Mouse (Mus musculus): ENCODE data around the gene Rsph4a. TPM values are rescaled to one million over a fixed set of nuclear protein-coding genes. Genes with fewer than 3 reads are reported as not detected.
"Not testable (repeated sequence)": the region's sequence is repeated elsewhere in the genome, so short reads cannot be mapped to it uniquely, and the experiment has no call there.

The Rsph4a gene
- total RNA-seq (2021), result not detected

GRCm38 (mm10) chr10:33904530-33905481, at the start of gene Rsph4a:
Rsph4a (plus strand) TSS chr10:33905111.
- intact Hi-C loops (cut with DNase I), result no loop called here
- peak in 1 of 2 experiments; percentile 2 for DNase-seq

- intact Hi-C loops (cut with DNase I), result no loop called here
- DNase-seq, result no peak
These were observed 47.5 kb upstream of the Rsph4a start, which contains the start of gene Sult3a1 for GRCm38 (mm10) chr10:33857421-33857820. Sult3a1 (plus strand) TSS chr10:33857721.

- DNase-seq, result no peak
These were observed 38.9 kb upstream of the Rsph4a start for GRCm38 (mm10) chr10:33865994-33866393.

GRCm38 (mm10) chr10:33870441-33870840, 34.5 kb upstream of the Rsph4a start:
- intact Hi-C loops (cut with DNase I), result no loop called here
- no peak for DNase-seq

More at GRCm38 (mm10) chr10:33865994-33866393, 38.9 kb upstream of the Rsph4a start:
- intact Hi-C loops (cut with DNase I), result no loop called here

- no peak for DNase-seq
- intact Hi-C loops (cut with DNase I), result no loop called here
These were observed 32.1 kb upstream of the Rsph4a start for GRCm38 (mm10) chr10:33872672-33873398.

GRCm38 (mm10) chr10:33882411-33882810, 22.5 kb upstream of the Rsph4a start:
- intact Hi-C loops (cut with DNase I); DNase-seq: not testable (repeated sequence)

- DNase-seq; intact Hi-C loops (cut with DNase I): not testable (repeated sequence)
These were observed 3.4 kb upstream of the Rsph4a start for GRCm38 (mm10) chr10:33901520-33901919.

GRCm38 (mm10) chr10:33905489-33905888, 578 bp downstream of the Rsph4a start:
- peak in 1 of 2 experiments; percentile 1 for DNase-seq
- intact Hi-C loops (cut with DNase I), result no loop called here

- intact Hi-C loops (cut with DNase I), result no loop called here
- DNase-seq, result no peak
These were observed 35.8 kb downstream of the Rsph4a start for GRCm38 (mm10) chr10:33940702-33941101.

GRCm38 (mm10) chr10:33945390-33945789, 40.5 kb downstream of the Rsph4a start:
- DNase-seq, result no peak
- intact Hi-C loops (cut with DNase I), result no loop called here

- intact Hi-C loops (cut with DNase I), result no loop called here
- no peak for DNase-seq
These were observed 41.4 kb downstream of the Rsph4a start for GRCm38 (mm10) chr10:33946336-33946735.

GRCm38 (mm10) chr10:33950803-33951583, 46.1 kb downstream of the Rsph4a start, which contains the start of gene Zup1:
Zup1 (minus strand) TSS chr10:33951269.
- intact Hi-C loops (cut with DNase I), result loop anchor here (10.0 kb wide), 1 partner anchor 464 kb away; the partner anchor contains the start of gene Nt5dc1
- DNase-seq, result peak; percentile 80 to 82

GRCm38 (mm10) chr10:33952509-33952908, 47.6 kb downstream of the Rsph4a start:
- intact Hi-C loops (cut with DNase I), result loop anchor here (10.0 kb wide), 1 partner anchor 462 kb away; the partner anchor contains the start of gene Nt5dc1
- no peak for DNase-seq

Other genes with a start within 250 kb of the Rsph4a start
- not detected for gene Sult3a2, start 118.4 kb upstream of the Rsph4a start, total RNA-seq (2021)
- gene Sult3a1, start 47.4 kb upstream of the Rsph4a start, total RNA-seq (2021), result not detected
- 1 to 10 TPM; 6.9 to 7.4 TPM for gene Zup1, start 46.2 kb downstream of the Rsph4a start, total RNA-seq (2021)
- 100 to 1,000 TPM; 121 to 129 TPM for gene Rwdd1, start 114.5 kb downstream of the Rsph4a start, total RNA-seq (2021)
- gene Trappc3l, start 132.5 kb downstream of the Rsph4a start, total RNA-seq (2021), result not detected
- not detected for gene Calhm4, start 139.2 kb downstream of the Rsph4a start, total RNA-seq (2021)
- gene Calhm5, start 191.4 kb downstream of the Rsph4a start, total RNA-seq (2021), result 1 to 10 TPM in 1 of 2 experiments, under 1 TPM in 1; 1.00 to 1.4 TPM
- not detected for gene Calhm6, start 222.9 kb downstream of the Rsph4a start, total RNA-seq (2021)